Mouse (Mus musculus) embryonic facial prominence, embryonic 10.5 days (tissue): ENCODE data around the gene Naa38. TPM values are rescaled to one million over a fixed set of nuclear protein-coding genes. Genes with fewer than 3 reads are reported as not detected.

Experiments used
- DNase-seq: peaks from one replicate; pipeline ENCODE4 v3.0.0-alpha.2; 2017; ENCODE audit warnings: low spot score
- H3K27ac ChIP-seq: fragments of 300-500 bp; sonication (generic); replicated peaks from 2 replicates; pipeline ENCODE4 v1.5.1; 2016; ENCODE audit warnings: mild to moderate bottlenecking
- H3K27me3 ChIP-seq: fragments of 300-500 bp; sonication (generic); replicated peaks from 2 replicates; pipeline ENCODE4 v1.6.1; 2016; ENCODE audit warnings: low read depth, mild to moderate bottlenecking; ENCODE audit not compliant: poor library complexity, severe bottlenecking
- H3K36me3 ChIP-seq: fragments of 300-500 bp; sonication (generic); replicated peaks from 2 replicates; pipeline ENCODE4 v1.6.1; 2016; ENCODE audit warnings: mild to moderate bottlenecking, moderate library complexity
- H3K4me1 ChIP-seq: fragments of 300-500 bp; sonication (generic); 2 replicates; pipeline ENCODE4 v1.6.1; 2016
- H3K4me3 ChIP-seq: fragments of 300-500 bp; sonication (generic); 2 replicates; pipeline ENCODE4 v1.5.1; 2016; ENCODE audit warnings: mild to moderate bottlenecking, moderate library complexity
- H3K9me3 ChIP-seq: fragments of 300-500 bp; sonication (generic); 2 replicates; pipeline ENCODE4 v1.6.1; 2016; ENCODE audit warnings: mild to moderate bottlenecking
- WGBS: fragments of 180-500 bp; shearing (Covaris S2); methylation state at CpG from one replicate; pipeline ENCODE4 v1.1.7; 2016; 5-methylcytosine and 5-hydroxymethylcytosine counted together
- polyA plus RNA-seq: library from polyadenylated mRNA; unstranded; fragments of >200 nt; fragmentation: Nextera tagmentation; extraction: Ambion mirVana; gene quantifications from 2 replicates; pipeline ENCODE4 v1.2.1, GENCODE M21; 2016

The Naa38 gene
- polyA plus RNA-seq, 1 experiment from 2014 or later: 137 TPM

- Histone ChIP-seq H3K36me3 (no peaks in the 10 kb centered on the region), H3K4me1 (peaks cover 55% of the 10 kb centered on the region), H3K27ac (0 out of 2 replicates have a peak overlapping the region, but pooled peaks have one; percentile 7), H3K4me3 (peak overlapping the region; percentile 93), H3K9me3 (no peaks in the 10 kb centered on the region), H3K27me3 (peaks cover 47% of the 10 kb centered on the region)
- 9% methylated on average over 25 of the region's 25 CpGs for WGBS
- DNase-seq: peak; percentile 28
Observed at GRCm38 (mm10) chr11:69421131-69421977, 26.1 kb downstream of the Naa38 start.

GRCm38 (mm10) chr11:69422842-69423241 is 27.6 kb downstream of the Naa38 start:
- no peak for DNase-seq
- Histone ChIP-seq H3K36me3 (no peaks in the 10 kb centered on the region), H3K27me3 (peaks cover 47% of the 10 kb centered on the region), H3K4me1 (peaks cover 40% of the 10 kb centered on the region), H3K4me3 (no peak overlapping the region), H3K27ac (no peak overlapping the region), H3K9me3 (no peaks in the 10 kb centered on the region)
- 84% methylated on average over 10 of the region's 10 CpGs for WGBS

GRCm38 (mm10) chr11:69423885-69424284 is 28.6 kb downstream of the Naa38 start:
- Histone ChIP-seq H3K4me3 (no peak overlapping the region), H3K4me1 (peaks cover 34% of the 10 kb centered on the region), H3K27ac (no peak overlapping the region), H3K27me3 (peaks cover 47% of the 10 kb centered on the region), H3K36me3 (no peaks in the 10 kb centered on the region), H3K9me3 (no peaks in the 10 kb centered on the region)
- 74% methylated on average over 6 of the region's 6 CpGs for WGBS
- DNase-seq: no peak

GRCm38 (mm10) chr11:69426246-69426645 is 31.0 kb downstream of the Naa38 start:
- 89% methylated on average over 2 of the region's 2 CpGs for WGBS

GRCm38 (mm10) chr11:69428751-69429150 is 33.5 kb downstream of the Naa38 start:
- 24% methylated on average over 4 of the region's 4 CpGs for WGBS
- no peak overlapping the region for H3K27ac ChIP-seq
- peak; percentile 58 for DNase-seq

More at GRCm38 (mm10) chr11:69426246-69426645, 31.0 kb downstream of the Naa38 start:
- peaks cover 38% of the 10 kb centered on the region for H3K27me3 ChIP-seq
- no peak for DNase-seq
- no peak overlapping the region for H3K4me3 ChIP-seq
- H3K4me1 ChIP-seq: peaks cover 18% of the 10 kb centered on the region
- no peak overlapping the region for H3K27ac ChIP-seq
- no peaks in the 10 kb centered on the region for H3K36me3 ChIP-seq
- no peaks in the 10 kb centered on the region for H3K9me3 ChIP-seq

GRCm38 (mm10) chr11:69429313-69429712 is 34.0 kb downstream of the Naa38 start:
- no peak for DNase-seq
- H3K27ac ChIP-seq: no peak overlapping the region
- H3K36me3 ChIP-seq: no peaks in the 10 kb centered on the region
- H3K9me3 ChIP-seq: no peaks in the 10 kb centered on the region
- WGBS: 60% methylated on average over 2 of the region's 2 CpGs
- H3K27me3 ChIP-seq: peaks cover 7% of the 10 kb centered on the region
- peaks cover 24% of the 10 kb centered on the region for H3K4me1 ChIP-seq
- no peak overlapping the region for H3K4me3 ChIP-seq

More at GRCm38 (mm10) chr11:69428751-69429150, 33.5 kb downstream of the Naa38 start:
- Histone ChIP-seq H3K36me3 (no peaks in the 10 kb centered on the region), H3K27me3 (peaks cover 13% of the 10 kb centered on the region), H3K9me3 (no peaks in the 10 kb centered on the region), H3K4me3 (no peak overlapping the region), H3K4me1 (peaks cover 24% of the 10 kb centered on the region)

- Histone ChIP-seq H3K36me3 (no peaks in the 10 kb centered on the region), H3K27ac (no peak overlapping the region)
Observed at GRCm38 (mm10) chr11:69430631-69431030, 35.3 kb downstream of the Naa38 start.

GRCm38 (mm10) chr11:69431829-69432639 is 36.7 kb downstream of the Naa38 start:
- peak; percentile 79 for DNase-seq
- Histone ChIP-seq H3K27me3 (no peaks in the 10 kb centered on the region; the same call in 1 of the 2 replicates), H3K9me3 (no peaks in the 10 kb centered on the region), H3K4me1 (peaks cover 24% of the 10 kb centered on the region), H3K36me3 (no peaks in the 10 kb centered on the region), H3K4me3 (no peak overlapping the region), H3K27ac (no peak overlapping the region)
- 37% methylated on average over 11 of the region's 11 CpGs for WGBS

More at GRCm38 (mm10) chr11:69430631-69431030, 35.3 kb downstream of the Naa38 start:
- no peak for DNase-seq
- H3K27me3 ChIP-seq: peaks cover under 1% of the 10 kb centered on the region; the same call in 1 of the 2 replicates
- 89% methylated on average over 15 of the region's 15 CpGs for WGBS
- H3K9me3 ChIP-seq: no peaks in the 10 kb centered on the region
- no peak overlapping the region for H3K4me3 ChIP-seq
- peaks cover 24% of the 10 kb centered on the region for H3K4me1 ChIP-seq

- Histone ChIP-seq H3K4me3 (no peak overlapping the region), H3K4me1 (peaks cover 24% of the 10 kb centered on the region), H3K27ac (no peak overlapping the region), H3K27me3 (no peaks in the 10 kb centered on the region; the same call in 1 of the 2 replicates), H3K9me3 (no peaks in the 10 kb centered on the region), H3K36me3 (no peaks in the 10 kb centered on the region)
- no peak for DNase-seq
- WGBS: 76% methylated on average over 11 of the region's 11 CpGs
Observed at GRCm38 (mm10) chr11:69432640-69432982, 37.3 kb downstream of the Naa38 start.

- 68% methylated on average over 6 of the region's 6 CpGs for WGBS
- DNase-seq: no peak
Observed at GRCm38 (mm10) chr11:69433189-69433588, 37.9 kb downstream of the Naa38 start.

GRCm38 (mm10) chr11:69437291-69437690 is 42.0 kb downstream of the Naa38 start:
- WGBS: 44% methylated on average over 3 of the region's 3 CpGs
- H3K9me3 ChIP-seq: no peaks in the 10 kb centered on the region
- no peak for DNase-seq
- H3K27me3 ChIP-seq: no peaks in the 10 kb centered on the region
- peaks cover 11% of the 10 kb centered on the region; the same call in 1 of the 2 replicates for H3K4me1 ChIP-seq
- H3K36me3 ChIP-seq: no peaks in the 10 kb centered on the region
- no peak overlapping the region for H3K4me3 ChIP-seq
- H3K27ac ChIP-seq: no peak overlapping the region

More at GRCm38 (mm10) chr11:69433189-69433588, 37.9 kb downstream of the Naa38 start:
- no peaks in the 10 kb centered on the region for H3K9me3 ChIP-seq
- H3K27me3 ChIP-seq: no peaks in the 10 kb centered on the region; the same call in 1 of the 2 replicates
- no peak overlapping the region for H3K27ac ChIP-seq
- peaks cover 24% of the 10 kb centered on the region for H3K4me1 ChIP-seq
- H3K36me3 ChIP-seq: no peaks in the 10 kb centered on the region
- H3K4me3 ChIP-seq: no peak overlapping the region

GRCm38 (mm10) chr11:69443328-69443727 is 48.0 kb downstream of the Naa38 start:
- Histone ChIP-seq H3K4me3 (no peak overlapping the region), H3K36me3 (no peaks in the 10 kb centered on the region), H3K4me1 (peaks cover 7% of the 10 kb centered on the region), H3K27ac (no peak overlapping the region), H3K27me3 (no peaks in the 10 kb centered on the region), H3K9me3 (no peaks in the 10 kb centered on the region)
- WGBS: 38% methylated on average over 5 of the region's 5 CpGs
- DNase-seq: peak; percentile 19
